Mouse (Mus musculus): ENCODE data around the gene Tgfb1. TPM values are rescaled to one million over a fixed set of nuclear protein-coding genes. Genes with fewer than 3 reads are reported as not detected.

Gene Tgfb1
- polyA plus RNA-seq, 1 experiment from 2014 or later: 1.1 TPM

- 63% methylated on average over 15 of the region's 15 CpGs for WGBS
- Histone ChIP-seq H3K9me3 (ENCODE audit: control insufficient read depth, low read length) (no peaks in the 10 kb centered on the region), H3K4me3 (replicated peaks; ENCODE audit: low read length) (peak overlapping the region; percentile 49), H3K9ac (peak overlapping the region; percentile 67), H3K27me3 (ENCODE audit: control insufficient read depth, insufficient read depth, low read length) (peaks cover 22% of the 10 kb centered on the region), H3K36me3 (replicated peaks; ENCODE audit: control insufficient read depth, insufficient read depth) (no peaks in the 10 kb centered on the region), H3K4me2 (replicated peaks) (peak overlapping the region; percentile 46), H3K4me1 (replicated peaks; ENCODE audit: control insufficient read depth, insufficient read depth, low read length) (peaks cover 6% of the 10 kb centered on the region; the same call in 1 of the 2 replicates), H3K27ac (peak overlapping the region; percentile 93)
- no peak for DNase-seq (ENCODE audit: low spot score)
- 0 out of 2 replicates have a peak, but pooled peaks have one; percentile 0 for ATAC-seq (ENCODE audit: low FRiP score)
These were observed 5.2 kb upstream of the Tgfb1 start for GRCm38 (mm10) chr7:25681341-25682231.

- no peak overlapping the region for H3K4me2 ChIP-seq (replicated peaks)
- no peak for ATAC-seq (ENCODE audit: low FRiP score)
- peaks cover 42% of the 10 kb centered on the region for H3K27me3 ChIP-seq (ENCODE audit: control insufficient read depth, insufficient read depth, low read length)
- H3K27ac ChIP-seq: no peak overlapping the region
- no peaks in the 10 kb centered on the region for H3K9me3 ChIP-seq (ENCODE audit: control insufficient read depth, low read length)
- no peak overlapping the region for H3K4me3 ChIP-seq (replicated peaks; ENCODE audit: low read length)
- WGBS: 83% methylated on average over 7 of the region's 7 CpGs
- DNase-seq (ENCODE audit: low spot score): no peak
- H3K4me1 ChIP-seq (replicated peaks; ENCODE audit: control insufficient read depth, insufficient read depth, low read length): peaks cover 16% of the 10 kb centered on the region
- H3K9ac ChIP-seq: no peak overlapping the region
- no peaks in the 10 kb centered on the region for H3K36me3 ChIP-seq (replicated peaks; ENCODE audit: control insufficient read depth, insufficient read depth)
These were observed 3.2 kb upstream of the Tgfb1 start for GRCm38 (mm10) chr7:25683474-25684180.

- no peaks in the 10 kb centered on the region for H3K9me3 ChIP-seq (ENCODE audit: control insufficient read depth, low read length)
- no peak for DNase-seq (ENCODE audit: low spot score)
- ATAC-seq (ENCODE audit: low FRiP score): no peak
- H3K4me2 ChIP-seq (replicated peaks): no peak overlapping the region
- no peaks in the 10 kb centered on the region for H3K36me3 ChIP-seq (replicated peaks; ENCODE audit: control insufficient read depth, insufficient read depth)
- H3K27me3 ChIP-seq (ENCODE audit: control insufficient read depth, insufficient read depth, low read length): peaks cover 45% of the 10 kb centered on the region
- no peak overlapping the region for H3K9ac ChIP-seq
- H3K4me3 ChIP-seq (replicated peaks; ENCODE audit: low read length): no peak overlapping the region
- H3K4me1 ChIP-seq (replicated peaks; ENCODE audit: control insufficient read depth, insufficient read depth, low read length): peaks cover 17% of the 10 kb centered on the region
- 87% methylated on average over 6 of the region's 6 CpGs for WGBS
- no peak overlapping the region for H3K27ac ChIP-seq
These were observed 2.1 kb upstream of the Tgfb1 start for GRCm38 (mm10) chr7:25684659-25685058.

GRCm38 (mm10) chr7:25685926-25686470, 804 bp upstream of the Tgfb1 start:
- Histone ChIP-seq H3K9ac (no peak overlapping the region), H3K36me3 (replicated peaks; ENCODE audit: control insufficient read depth, insufficient read depth) (no peaks in the 10 kb centered on the region), H3K4me2 (replicated peaks) (peak overlapping the region; percentile 50; the same call in 1 of the 2 replicates), H3K27ac (no peak overlapping the region), H3K4me3 (replicated peaks; ENCODE audit: low read length) (no peak overlapping the region), H3K9me3 (ENCODE audit: control insufficient read depth, low read length) (no peaks in the 10 kb centered on the region), H3K27me3 (ENCODE audit: control insufficient read depth, insufficient read depth, low read length) (peaks cover 58% of the 10 kb centered on the region), H3K4me1 (replicated peaks; ENCODE audit: control insufficient read depth, insufficient read depth, low read length) (peaks cover 10% of the 10 kb centered on the region; the same call in 1 of the 2 replicates)
- DNase-seq (ENCODE audit: low spot score): no peak
- WGBS: 64% methylated on average over 21 of the region's 21 CpGs
- ATAC-seq (ENCODE audit: low FRiP score): no peak

- no peak for ATAC-seq (ENCODE audit: low FRiP score)
- 1% methylated on average over 47 of the region's 47 CpGs for WGBS
- no peaks in the 10 kb centered on the region for H3K36me3 ChIP-seq (replicated peaks; ENCODE audit: control insufficient read depth, insufficient read depth)
- H3K9me3 ChIP-seq (ENCODE audit: control insufficient read depth, low read length): no peaks in the 10 kb centered on the region
- H3K27me3 ChIP-seq (ENCODE audit: control insufficient read depth, insufficient read depth, low read length): peaks cover 71% of the 10 kb centered on the region
- DNase-seq (ENCODE audit: low spot score): no peak
- peak overlapping the region; percentile 33; the same call in 1 of the 2 replicates for H3K9ac ChIP-seq
- H3K4me1 ChIP-seq (replicated peaks; ENCODE audit: control insufficient read depth, insufficient read depth, low read length): peaks cover 10% of the 10 kb centered on the region; the same call in 1 of the 2 replicates
- peak overlapping the region; percentile 33 for H3K4me3 ChIP-seq (replicated peaks; ENCODE audit: low read length)
- no peak overlapping the region for H3K27ac ChIP-seq
- peak overlapping the region; percentile 50 for H3K4me2 ChIP-seq (replicated peaks)
These were observed 1.1 kb downstream of the Tgfb1 start for GRCm38 (mm10) chr7:25687811-25688401.

GRCm38 (mm10) chr7:25688810-25689586, 2.2 kb downstream of the Tgfb1 start:
- Histone ChIP-seq H3K4me3 (replicated peaks; ENCODE audit: low read length) (peak overlapping the region; percentile 33), H3K4me1 (replicated peaks; ENCODE audit: control insufficient read depth, insufficient read depth, low read length) (peaks cover 10% of the 10 kb centered on the region; the same call in 1 of the 2 replicates), H3K9me3 (ENCODE audit: control insufficient read depth, low read length) (no peaks in the 10 kb centered on the region), H3K36me3 (replicated peaks; ENCODE audit: control insufficient read depth, insufficient read depth) (no peaks in the 10 kb centered on the region), H3K9ac (peak overlapping the region; percentile 16; the same call in 1 of the 2 replicates), H3K27me3 (ENCODE audit: control insufficient read depth, insufficient read depth, low read length) (peaks cover 71% of the 10 kb centered on the region), H3K27ac (no peak overlapping the region), H3K4me2 (replicated peaks) (peak overlapping the region; percentile 50)
- ATAC-seq (ENCODE audit: low FRiP score): peak; percentile 16; the same call in 1 of the 2 replicates
- 1% methylated on average over 45 of the region's 52 CpGs for WGBS
- no peak for DNase-seq (ENCODE audit: low spot score)

- Histone ChIP-seq H3K4me3 (replicated peaks; ENCODE audit: low read length) (peak overlapping the region; percentile 33), H3K27me3 (ENCODE audit: control insufficient read depth, insufficient read depth, low read length) (peaks cover 71% of the 10 kb centered on the region), H3K9me3 (ENCODE audit: control insufficient read depth, low read length) (no peaks in the 10 kb centered on the region), H3K4me2 (replicated peaks) (peak overlapping the region; percentile 50), H3K27ac (no peak overlapping the region), H3K9ac (no peak overlapping the region), H3K4me1 (replicated peaks; ENCODE audit: control insufficient read depth, insufficient read depth, low read length) (peaks cover 10% of the 10 kb centered on the region; the same call in 1 of the 2 replicates), H3K36me3 (replicated peaks; ENCODE audit: control insufficient read depth, insufficient read depth) (no peaks in the 10 kb centered on the region)
- DNase-seq (ENCODE audit: low spot score) (no peak), ATAC-seq (ENCODE audit: low FRiP score) (no peak)
- 15% methylated on average over 12 of the region's 12 CpGs for WGBS
These were observed 2.8 kb downstream of the Tgfb1 start for GRCm38 (mm10) chr7:25689603-25690021.

- Histone ChIP-seq H3K4me2 (replicated peaks) (peak overlapping the region; percentile 50; the same call in 1 of the 2 replicates), H3K36me3 (replicated peaks; ENCODE audit: control insufficient read depth, insufficient read depth) (no peaks in the 10 kb centered on the region), H3K4me1 (replicated peaks; ENCODE audit: control insufficient read depth, insufficient read depth, low read length) (peaks cover 10% of the 10 kb centered on the region; the same call in 1 of the 2 replicates), H3K27ac (no peak overlapping the region), H3K27me3 (ENCODE audit: control insufficient read depth, insufficient read depth, low read length) (peaks cover 71% of the 10 kb centered on the region), H3K9me3 (ENCODE audit: control insufficient read depth, low read length) (no peaks in the 10 kb centered on the region), H3K9ac (no peak overlapping the region), H3K4me3 (replicated peaks; ENCODE audit: low read length) (no peak overlapping the region)
- DNase-seq (ENCODE audit: low spot score) (no peak), ATAC-seq (ENCODE audit: low FRiP score) (no peak)
- 39% methylated on average over 5 of the region's 5 CpGs for WGBS
These were observed 3.2 kb downstream of the Tgfb1 start for GRCm38 (mm10) chr7:25690051-25690450.
